Mouse (Mus musculus) frontal cortex, postnatal 14 days (tissue): Measurements from ENCODE around the gene a.

Source experiments
- DNase-seq, 2 experiments: peaks; one replicate each; pipeline ENCODE4 v3.0.0; 2022; ENCODE audit warnings: low spot score in 2 of 2

a gene

GRCm38 (mm10) chr2:154790656-154791483 is at the start of gene a, which contains the start of gene Raly:
TSS of gene a (plus strand) at chr2:154791402.
TSS of gene Raly (plus strand) at chr2:154791096.
- DNase-seq: peak; percentile 91 to 92

GRCm38 (mm10) chr2:154742911-154743819 is 48.0 kb upstream of the a start:
- no peak for DNase-seq

DNA sequence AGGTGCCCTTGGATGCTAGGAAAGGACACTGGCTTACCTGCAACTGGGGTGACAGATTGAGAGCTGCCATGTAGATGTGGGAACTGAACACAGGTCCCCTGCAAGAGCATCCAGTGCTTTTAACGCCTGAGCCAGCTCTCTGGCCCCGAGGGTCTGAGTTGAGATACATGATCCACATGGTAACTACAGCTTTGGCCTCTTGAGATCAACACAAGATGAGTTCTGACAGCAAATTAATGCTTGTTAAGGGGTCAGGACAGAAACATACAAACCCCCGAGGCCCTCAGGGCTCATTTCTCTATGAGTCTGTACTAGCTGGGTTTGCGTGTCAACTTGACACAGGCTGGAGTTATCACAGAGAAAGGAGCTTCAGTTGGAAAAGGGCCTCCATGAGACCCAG is 47.3 kb upstream of the a start:
- no peak for DNase-seq

DNA sequence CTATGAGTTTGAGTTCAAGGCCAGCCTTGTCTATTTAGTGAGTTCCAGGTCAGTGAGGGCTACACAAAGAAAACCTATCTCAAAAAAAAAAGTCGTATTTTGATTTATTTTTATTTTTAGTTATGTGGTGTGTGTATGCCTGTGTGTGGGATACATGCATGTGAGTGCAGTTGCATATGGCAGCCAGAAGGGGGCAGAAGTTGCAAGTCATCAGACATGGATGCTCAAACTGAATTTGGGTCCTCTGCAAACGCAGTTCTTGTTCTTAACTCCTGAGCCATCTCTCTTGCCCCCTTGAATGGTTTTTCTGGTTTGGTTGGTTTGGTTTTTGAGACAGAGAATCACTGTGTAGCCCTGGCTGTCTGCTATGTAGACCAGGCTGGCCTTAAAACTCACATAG is 42.8 kb upstream of the a start:
- DNase-seq: no peak

- DNase-seq: no peak
Observed at GRCm38 (mm10) chr2:154749046-154750036, 41.9 kb upstream of the a start.

DNA sequence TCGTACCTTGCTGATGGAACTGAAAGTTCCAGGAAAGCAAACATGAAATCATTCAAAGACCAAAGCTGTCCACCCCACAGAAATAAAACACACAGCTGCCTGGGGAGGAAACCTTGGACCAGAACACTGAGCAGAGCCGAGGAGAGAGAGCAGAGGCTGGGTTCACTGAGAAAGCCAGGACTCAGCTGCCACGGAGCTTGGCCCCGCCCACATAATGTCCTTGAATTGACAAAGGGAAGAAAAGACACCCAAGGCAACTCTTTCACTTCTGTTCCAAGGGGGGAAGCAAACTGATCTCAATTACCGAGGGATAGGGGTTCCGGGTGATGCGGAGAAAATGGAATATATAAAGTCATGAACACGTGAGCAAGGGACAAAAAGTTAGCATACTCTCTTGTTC is 39.3 kb upstream of the a start:
- DNase-seq: no peak

DNA sequence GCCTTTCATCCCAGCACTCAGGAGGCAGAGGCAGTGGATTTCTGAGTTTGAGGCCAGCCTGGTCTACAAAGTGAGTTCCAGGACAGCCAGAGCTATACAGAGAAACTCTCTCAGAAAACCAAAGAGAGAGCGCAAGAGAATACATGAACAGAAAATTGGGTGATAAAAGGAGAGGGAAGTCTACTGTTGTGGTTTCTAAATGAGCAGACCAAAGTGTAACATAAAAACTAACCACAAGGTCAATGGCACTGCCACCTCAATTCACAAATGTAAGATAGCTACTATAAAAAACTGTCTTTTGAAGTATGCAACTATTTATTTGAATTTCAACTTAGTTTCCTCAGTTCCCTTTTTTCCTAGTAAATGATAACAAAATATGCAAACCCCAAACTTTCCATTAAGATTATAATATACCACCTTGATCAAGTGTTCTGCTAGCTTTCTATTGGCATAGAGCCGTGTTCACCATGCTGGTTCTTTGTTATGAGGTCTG is 37.1 kb upstream of the a start:
- DNase-seq: no peak

- DNase-seq: no peak
Observed at GRCm38 (mm10) chr2:154755791-154756190, 35.4 kb upstream of the a start.

DNA sequence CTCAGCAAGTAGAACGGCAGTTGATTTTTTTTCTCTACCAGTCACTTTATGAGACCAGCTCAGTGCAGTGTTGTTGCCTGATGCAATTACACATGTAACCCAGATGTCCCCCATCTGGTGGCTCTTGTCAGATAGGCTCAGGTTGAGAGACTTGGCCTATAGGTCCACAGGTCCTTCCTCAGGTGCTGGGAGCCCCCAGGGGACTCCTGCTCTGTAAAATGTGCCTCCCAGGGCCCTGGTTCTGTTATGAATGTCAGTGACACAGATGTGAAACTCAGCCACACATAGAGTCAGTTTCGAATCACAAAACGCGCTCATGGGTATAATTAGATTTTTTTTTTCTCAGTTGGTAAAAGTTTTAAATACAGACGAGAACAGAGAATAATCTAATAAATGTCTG is 33.5 kb upstream of the a start:
- no peak for DNase-seq

- no peak for DNase-seq
Observed at GRCm38 (mm10) chr2:154758454-154758853, 32.7 kb upstream of the a start.

DNA sequence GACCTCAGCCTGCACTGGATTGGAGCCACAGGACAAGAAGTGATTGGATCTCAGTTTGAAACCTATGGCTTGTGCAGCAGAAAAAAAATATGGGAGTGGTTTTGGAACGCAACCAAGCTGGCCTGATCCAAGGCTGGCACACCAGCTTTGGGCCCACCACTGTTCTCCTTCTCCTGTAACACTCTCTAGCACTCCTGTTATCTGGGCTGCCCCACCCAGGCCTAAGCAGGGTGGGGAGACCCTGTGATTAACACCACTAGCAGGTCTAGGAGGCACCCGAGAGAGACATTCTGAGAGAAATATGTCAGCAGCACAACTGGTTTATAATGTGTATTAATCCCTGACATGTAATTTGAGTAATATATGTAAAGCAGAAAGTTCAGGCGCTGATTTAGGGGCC is 28.0 kb upstream of the a start:
- DNase-seq: no peak

GRCm38 (mm10) chr2:154764828-154765497 is 26.2 kb upstream of the a start:
- DNase-seq: no peak

DNA sequence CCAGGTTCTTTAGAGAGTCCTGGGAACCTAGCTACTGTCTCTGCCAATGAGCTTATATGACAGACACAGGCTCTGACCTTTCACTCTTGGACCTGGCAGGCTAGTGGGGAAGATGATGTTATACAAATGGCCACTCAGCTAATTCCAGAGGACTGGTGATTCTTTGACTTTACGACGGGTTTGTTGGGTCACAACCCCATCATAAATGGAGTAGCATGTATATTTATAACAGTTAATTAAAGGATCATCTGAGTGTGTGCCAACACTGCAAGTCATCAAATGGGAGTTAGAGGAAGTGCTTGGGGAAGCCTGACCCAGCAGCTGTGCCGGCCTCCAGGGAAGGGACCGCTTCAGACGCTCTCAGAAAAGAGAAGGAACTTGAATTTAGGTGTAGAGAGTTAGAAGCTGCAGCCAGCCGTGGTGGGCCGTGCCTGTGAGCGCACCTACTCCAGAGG is 25.6 kb upstream of the a start:
- no peak for DNase-seq

DNA sequence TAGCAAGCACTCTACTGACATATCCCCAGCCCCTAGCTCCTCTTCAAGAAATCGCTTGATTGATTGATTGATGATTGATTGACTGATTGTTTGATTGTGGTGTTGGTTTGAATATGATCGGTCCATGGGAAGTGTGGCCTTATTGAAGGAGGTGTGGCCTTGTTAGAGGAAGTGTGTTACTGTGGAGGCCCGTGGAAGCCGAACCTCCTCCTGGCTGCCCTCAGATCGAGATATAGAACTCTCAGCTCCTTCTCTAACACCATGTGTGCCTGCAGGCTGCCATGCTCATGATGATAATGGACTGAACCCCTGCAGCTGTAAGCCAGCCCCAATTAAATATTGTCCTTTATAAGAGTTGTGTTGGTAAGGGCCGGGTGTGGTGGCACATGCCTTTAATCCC is 24.2 kb upstream of the a start:
- no peak for DNase-seq

- no peak for DNase-seq
Observed at GRCm38 (mm10) chr2:154769930-154770329, 21.3 kb upstream of the a start, which contains the start of gene Gm14214. TSS of gene Gm14214 (minus strand) at chr2:154770030.

GRCm38 (mm10) chr2:154771604-154772003 is 19.6 kb upstream of the a start:
- DNase-seq: no peak

DNA sequence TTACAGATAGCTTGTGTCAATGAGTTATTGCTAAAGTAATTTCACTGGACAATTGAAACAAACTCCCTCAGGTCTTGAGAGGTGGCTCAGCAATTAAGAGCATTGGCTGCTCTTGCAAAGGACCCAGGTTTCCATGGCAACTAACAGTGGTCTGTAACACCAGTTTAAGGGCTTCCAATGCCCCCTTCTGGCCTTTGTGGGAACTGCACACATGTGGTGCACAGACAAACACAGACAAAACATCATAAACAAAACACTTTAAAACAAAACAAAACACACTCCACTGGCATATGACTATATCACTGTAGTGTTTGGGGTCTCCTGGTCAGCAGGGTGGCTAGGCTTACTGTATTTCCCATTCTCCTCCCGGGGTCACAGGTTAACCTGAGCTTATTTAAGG is 17.2 kb upstream of the a start:
- no peak for DNase-seq

DNA sequence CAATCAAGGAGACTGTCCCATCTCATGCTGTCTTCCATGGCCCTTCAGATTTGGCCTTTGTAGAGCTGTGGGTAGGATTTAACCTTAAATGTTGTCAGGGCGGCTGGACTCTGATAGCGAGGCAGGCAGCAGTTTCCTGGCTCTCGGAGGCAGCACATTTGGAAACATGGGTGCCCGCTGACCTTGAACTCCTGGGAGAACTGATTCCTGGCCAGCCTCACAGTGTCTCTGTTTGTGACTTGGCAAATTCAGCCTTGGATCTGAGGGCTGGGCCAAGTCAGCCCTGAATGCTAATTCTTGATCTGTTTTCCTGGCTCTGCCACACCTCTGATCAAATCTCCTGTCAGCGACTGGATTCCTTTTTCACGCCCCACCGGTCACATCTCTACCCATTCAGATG is 14.7 kb upstream of the a start:
- no peak for DNase-seq

- no peak for DNase-seq
Observed at GRCm38 (mm10) chr2:154779648-154780047, 11.6 kb upstream of the a start.

DNA sequence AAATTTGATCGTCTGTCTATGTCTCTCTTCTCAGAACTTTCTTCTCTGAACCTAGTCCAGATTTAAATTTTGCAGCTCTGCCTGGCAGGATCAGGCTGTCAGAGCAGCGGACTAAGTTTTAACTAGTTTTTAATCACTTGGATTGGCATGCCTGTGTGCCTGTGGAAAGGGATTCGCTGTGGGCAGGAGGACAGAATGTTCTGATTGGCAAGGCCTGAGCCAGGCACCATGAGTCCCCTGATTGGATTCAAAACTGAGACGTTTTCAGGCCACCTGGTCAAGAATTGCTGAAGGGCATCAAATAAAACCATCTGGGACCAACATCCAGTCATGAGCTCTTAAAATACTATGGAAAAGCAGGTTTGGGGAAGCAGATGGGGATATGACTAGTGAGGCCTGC is 8.8 kb upstream of the a start:
- no peak for DNase-seq
